Mouse (Mus musculus): ENCODE data around the gene Fcgr4. TPM values are rescaled to one million over a fixed set of nuclear protein-coding genes. Genes with fewer than 3 reads are reported as not detected.
"Not testable (repeated sequence)": the region's sequence is repeated elsewhere in the genome, so short reads cannot be mapped to it uniquely, and the experiment has no call there.

The Fcgr4 gene
- 1.1 and 1.2 TPM in 2 replicates for polyA plus RNA-seq (2015; fragmentation: Nextera tagmentation; extraction: Ambion mirVana)

GRCm38 (mm10) chr1:171018737-171019136, at the start of gene Fcgr4:
Fcgr4 (plus strand) TSS chr1:171018920.
- DNase-seq (ENCODE audit: low spot score) (no peak), ATAC-seq (ENCODE audit: low FRiP score, low TSS enrichment) (no peak)
- H3K36me3 ChIP-seq (ENCODE audit: control insufficient read depth, insufficient read depth, low read length): no peaks in the 10 kb centered on the region
- TF ChIP-seq EP300 (optimal IDR thresholded peaks at IDR 0.05) (no peak), CTCF (IDR thresholded peaks at IDR 0.05; ENCODE audit: low read depth) (no peak)
- no peaks in the 10 kb centered on the region for H3K4me1 ChIP-seq (replicated peaks; ENCODE audit: control insufficient read depth, insufficient read depth)
- no peak within 1 kb of the TSS for H3K4me3 ChIP-seq (ENCODE audit: low read depth, low read length)
- H3K9ac ChIP-seq (ENCODE audit: low read length): no peak within 1 kb of the TSS
- no peaks in the 10 kb centered on the region for H3K27me3 ChIP-seq (ENCODE audit: control insufficient read depth, insufficient read depth, low read length)
- H3K4me2 ChIP-seq (replicated peaks; ENCODE audit: low read depth): no peak within 1 kb of the TSS
- no peak within 1 kb of the TSS for H3K27ac ChIP-seq (replicated peaks)
- no peaks in the 10 kb centered on the region for H3K9me3 ChIP-seq (ENCODE audit: control insufficient read depth, low read length)
- 87% methylated on average over 2 of the region's 2 CpGs for WGBS

GRCm38 (mm10) chr1:170972494-170972893, 46.2 kb upstream of the Fcgr4 start:
- Histone ChIP-seq H3K4me2 (replicated peaks; ENCODE audit: low read depth) (no peak overlapping the region), H3K4me1 (replicated peaks; ENCODE audit: control insufficient read depth, insufficient read depth) (no peaks in the 10 kb centered on the region), H3K27me3 (ENCODE audit: control insufficient read depth, insufficient read depth, low read length) (no peaks in the 10 kb centered on the region), H3K27ac (replicated peaks) (no peak overlapping the region), H3K4me3 (ENCODE audit: low read depth, low read length) (no peak overlapping the region), H3K36me3 (ENCODE audit: control insufficient read depth, insufficient read depth, low read length) (no peaks in the 10 kb centered on the region), H3K9me3 (ENCODE audit: control insufficient read depth, low read length) (no peaks in the 10 kb centered on the region), H3K9ac (ENCODE audit: low read length) (no peak overlapping the region)
- ATAC-seq (ENCODE audit: low FRiP score, low TSS enrichment) (no peak), DNase-seq (ENCODE audit: low spot score) (no peak)
- 71% methylated on average over 6 of the region's 6 CpGs for WGBS
- TF ChIP-seq EP300 (optimal IDR thresholded peaks at IDR 0.05) (no peak), CTCF (IDR thresholded peaks at IDR 0.05; ENCODE audit: low read depth) (no peak)

GRCm38 (mm10) chr1:170972936-170973335, 45.8 kb upstream of the Fcgr4 start:
- Histone ChIP-seq H3K27ac (replicated peaks) (no peak overlapping the region), H3K9me3 (ENCODE audit: control insufficient read depth, low read length) (no peaks in the 10 kb centered on the region), H3K4me1 (replicated peaks; ENCODE audit: control insufficient read depth, insufficient read depth) (no peaks in the 10 kb centered on the region), H3K9ac (ENCODE audit: low read length) (no peak overlapping the region), H3K36me3 (ENCODE audit: control insufficient read depth, insufficient read depth, low read length) (no peaks in the 10 kb centered on the region), H3K4me3 (ENCODE audit: low read depth, low read length) (no peak overlapping the region), H3K4me2 (replicated peaks; ENCODE audit: low read depth) (no peak overlapping the region), H3K27me3 (ENCODE audit: control insufficient read depth, insufficient read depth, low read length) (no peaks in the 10 kb centered on the region)
- WGBS: 64% methylated on average over 4 of the region's 4 CpGs
- DNase-seq (ENCODE audit: low spot score) (no peak), ATAC-seq (ENCODE audit: low FRiP score, low TSS enrichment) (no peak)
- TF ChIP-seq EP300 (optimal IDR thresholded peaks at IDR 0.05) (no peak), CTCF (IDR thresholded peaks at IDR 0.05; ENCODE audit: low read depth) (no peak)

- no peak for DNase-seq (ENCODE audit: low spot score)
- H3K9ac ChIP-seq (ENCODE audit: low read length): no peak overlapping the region
- WGBS: 79% methylated on average over 8 of the region's 8 CpGs
- no peaks in the 10 kb centered on the region for H3K27me3 ChIP-seq (ENCODE audit: control insufficient read depth, insufficient read depth, low read length)
- TF ChIP-seq EP300 (optimal IDR thresholded peaks at IDR 0.05): no peak
- no peak for TF ChIP-seq CTCF (IDR thresholded peaks at IDR 0.05; ENCODE audit: low read depth)
- no peaks in the 10 kb centered on the region for H3K9me3 ChIP-seq (ENCODE audit: control insufficient read depth, low read length)
- H3K36me3 ChIP-seq (ENCODE audit: control insufficient read depth, insufficient read depth, low read length): no peaks in the 10 kb centered on the region
- H3K27ac ChIP-seq (replicated peaks): no peak overlapping the region
- no peak overlapping the region for H3K4me2 ChIP-seq (replicated peaks; ENCODE audit: low read depth)
- H3K4me3 ChIP-seq (ENCODE audit: low read depth, low read length): no peak overlapping the region
- H3K4me1 ChIP-seq (replicated peaks; ENCODE audit: control insufficient read depth, insufficient read depth): no peaks in the 10 kb centered on the region
- ATAC-seq (ENCODE audit: low FRiP score, low TSS enrichment): no peak
Measured at GRCm38 (mm10) chr1:170974171-170974570, 44.5 kb upstream of the Fcgr4 start.

- H3K36me3 ChIP-seq (ENCODE audit: control insufficient read depth, insufficient read depth, low read length): no peaks in the 10 kb centered on the region
- no peak for ATAC-seq (ENCODE audit: low FRiP score, low TSS enrichment)
- no peaks in the 10 kb centered on the region for H3K9me3 ChIP-seq (ENCODE audit: control insufficient read depth, low read length)
- no peak overlapping the region for H3K27ac ChIP-seq (replicated peaks)
- H3K27me3 ChIP-seq (ENCODE audit: control insufficient read depth, insufficient read depth, low read length): no peaks in the 10 kb centered on the region
- H3K4me2 ChIP-seq (replicated peaks; ENCODE audit: low read depth): no peak overlapping the region
- H3K9ac ChIP-seq (ENCODE audit: low read length): no peak overlapping the region
- WGBS: 91% methylated on average over 2 of the region's 2 CpGs
- no peaks in the 10 kb centered on the region for H3K4me1 ChIP-seq (replicated peaks; ENCODE audit: control insufficient read depth, insufficient read depth)
- no peak for DNase-seq (ENCODE audit: low spot score)
- TF ChIP-seq CTCF (IDR thresholded peaks at IDR 0.05; ENCODE audit: low read depth): no peak
- no peak for TF ChIP-seq EP300 (optimal IDR thresholded peaks at IDR 0.05)
- H3K4me3 ChIP-seq (ENCODE audit: low read depth, low read length): no peak overlapping the region
Measured at GRCm38 (mm10) chr1:170974736-170975135, 44.0 kb upstream of the Fcgr4 start.

GRCm38 (mm10) chr1:170975350-170975749, 43.4 kb upstream of the Fcgr4 start:
- H3K9ac ChIP-seq (ENCODE audit: low read length); H3K4me3 ChIP-seq (ENCODE audit: low read depth, low read length); H3K36me3 ChIP-seq (ENCODE audit: control insufficient read depth, insufficient read depth, low read length); H3K27me3 ChIP-seq (ENCODE audit: control insufficient read depth, insufficient read depth, low read length); H3K9me3 ChIP-seq (ENCODE audit: control insufficient read depth, low read length); H3K27ac ChIP-seq (replicated peaks); ATAC-seq (ENCODE audit: low FRiP score, low TSS enrichment); H3K4me2 ChIP-seq (replicated peaks; ENCODE audit: low read depth); H3K4me1 ChIP-seq (replicated peaks; ENCODE audit: control insufficient read depth, insufficient read depth); DNase-seq (ENCODE audit: low spot score): not testable (repeated sequence)
- WGBS: 80% methylated on average over 2 of the region's 2 CpGs
